Mouse (Mus musculus): ENCODE measurements around the gene Slco2b1. TPM values are rescaled to one million over a fixed set of nuclear protein-coding genes. Genes with fewer than 3 reads are reported as not detected.
"Not testable (repeated sequence)": the region's sequence is repeated elsewhere in the genome, so short reads cannot be mapped to it uniquely, and the experiment has no call there.

Gene Slco2b1
- polyA plus RNA-seq (2016; fragmentation: Nextera tagmentation; extraction: Ambion mirVana), result 1.2 and 1.7 TPM in 2 replicates

DNA sequence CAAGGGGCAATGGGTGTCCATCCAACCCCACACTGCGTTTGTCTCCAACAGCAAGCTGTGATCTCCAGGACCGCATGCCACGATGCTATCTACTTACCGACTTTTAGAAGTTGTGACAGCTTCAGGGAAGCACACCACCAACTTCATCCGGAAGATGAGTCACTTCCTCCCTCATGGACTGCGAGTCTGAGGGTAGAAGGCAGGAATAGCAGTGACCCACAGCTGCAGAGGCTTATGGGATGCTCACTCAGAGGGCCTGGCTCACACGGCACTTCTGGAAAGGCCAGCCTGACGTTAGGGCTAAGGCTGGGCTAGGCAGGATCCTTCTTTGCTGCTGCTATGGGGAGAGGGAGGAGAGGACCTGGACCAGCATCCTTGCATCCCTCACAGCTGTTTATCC lies at the start of gene Slco2b1:
TSS of gene Slco2b1 (minus strand) at position 175 of the 400 bp plus-strand sequence.
- H3K27ac ChIP-seq (replicated peaks), result no peak within 1 kb of the TSS
- H3K9me3 ChIP-seq, result no peaks in the 10 kb centered on the region
- H3K4me3 ChIP-seq, result no peak within 1 kb of the TSS
- no peak for DNase-seq (ENCODE audit: low spot score)
- H3K36me3 ChIP-seq (replicated peaks), result no peaks in the 10 kb centered on the region
- WGBS, result 80% methylated on average over 8 of the region's 8 CpGs
- peaks cover 15% of the 10 kb centered on the region for H3K27me3 ChIP-seq (replicated peaks; ENCODE audit: low read depth, poor library complexity, severe bottlenecking)
- peaks cover 28% of the 10 kb centered on the region for H3K4me1 ChIP-seq

DNA sequence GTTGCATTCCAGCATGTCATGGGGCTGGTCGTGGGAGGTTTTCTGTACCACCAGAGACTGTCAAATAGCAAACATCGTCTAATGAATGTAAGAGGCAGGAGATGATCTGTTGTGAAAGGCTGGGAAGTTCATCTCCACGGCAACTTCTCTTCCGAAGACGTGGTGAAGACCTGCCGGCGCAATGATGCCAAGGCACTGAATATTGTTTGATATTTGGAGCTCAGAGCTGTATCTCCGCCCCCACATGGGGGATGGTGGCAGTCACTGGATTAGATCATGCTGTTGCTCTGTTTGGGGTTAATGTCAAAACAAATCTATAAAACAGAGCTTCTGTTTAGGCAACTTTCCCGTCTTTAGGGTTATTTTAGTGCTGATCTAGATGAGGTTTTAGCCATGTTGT lies 28.1 kb upstream of the Slco2b1 start:
- Histone ChIP-seq H3K9me3 (no peaks in the 10 kb centered on the region), H3K27me3 (replicated peaks; ENCODE audit: low read depth, poor library complexity, severe bottlenecking) (no peaks in the 10 kb centered on the region; the same call in 1 of the 2 replicates)
- WGBS, result 71% methylated on average over 9 of the region's 9 CpGs

DNA sequence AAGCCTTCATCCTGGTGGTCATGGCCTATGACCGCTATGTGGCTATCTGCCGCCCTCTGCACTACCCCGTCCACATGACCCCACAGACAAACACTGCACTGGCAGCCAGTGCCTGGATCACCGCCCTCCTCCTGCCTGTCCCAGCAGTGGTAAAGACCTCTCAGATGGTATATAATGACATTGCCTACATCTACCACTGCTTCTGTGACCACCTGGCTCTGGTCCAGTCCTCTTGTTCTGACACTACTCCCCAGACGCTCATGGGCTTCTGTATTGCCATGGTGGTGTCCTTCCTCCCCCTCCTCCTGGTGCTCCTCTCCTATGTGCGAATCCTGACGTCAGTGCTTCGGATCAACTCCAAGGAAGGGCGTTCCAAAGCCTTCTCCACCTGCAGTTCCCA lies 24.4 kb upstream of the Slco2b1 start:
- H3K4me1 ChIP-seq; H3K27ac ChIP-seq (replicated peaks); H3K9me3 ChIP-seq; H3K4me3 ChIP-seq; H3K36me3 ChIP-seq (replicated peaks); DNase-seq (ENCODE audit: low spot score); H3K27me3 ChIP-seq (replicated peaks; ENCODE audit: low read depth, poor library complexity, severe bottlenecking): not testable (repeated sequence)
- WGBS, result 94% methylated on average over 9 of the region's 9 CpGs

More for the DNA sequence above, 28.1 kb upstream of the Slco2b1 start:
- Histone ChIP-seq H3K27ac (replicated peaks) (no peak overlapping the region), H3K4me1 (peaks cover 7% of the 10 kb centered on the region; the same call in 1 of the 2 replicates), H3K4me3 (no peak overlapping the region), H3K36me3 (replicated peaks) (no peaks in the 10 kb centered on the region)
- no peak for DNase-seq (ENCODE audit: low spot score)

DNA sequence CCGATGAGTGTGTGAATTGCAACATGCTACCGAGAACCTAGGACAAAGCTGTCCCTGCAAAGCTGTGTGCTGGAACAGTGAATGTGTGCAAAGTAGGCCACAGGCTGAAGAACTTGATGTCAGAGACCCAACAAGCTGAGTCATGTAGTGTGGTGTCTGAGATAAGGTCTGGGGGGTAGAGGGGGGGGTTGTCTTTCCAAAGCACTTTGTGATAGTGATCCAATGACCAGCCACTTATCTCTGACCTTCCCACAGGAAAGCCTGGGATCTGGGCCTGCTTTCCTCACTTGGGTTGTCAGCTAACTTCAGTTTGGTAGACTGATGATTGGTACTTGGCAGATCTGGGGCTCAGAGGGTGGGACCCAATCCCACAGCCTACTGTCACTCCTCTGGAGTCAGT lies 23.5 kb upstream of the Slco2b1 start:
- no peak overlapping the region for H3K27ac ChIP-seq (replicated peaks)
- DNase-seq (ENCODE audit: low spot score), result no peak
- no peaks in the 10 kb centered on the region for H3K9me3 ChIP-seq
- H3K4me3 ChIP-seq, result no peak overlapping the region
- WGBS, result 87% methylated on average over 2 of the region's 2 CpGs
- no peaks in the 10 kb centered on the region for H3K27me3 ChIP-seq (replicated peaks; ENCODE audit: low read depth, poor library complexity, severe bottlenecking)
- no peaks in the 10 kb centered on the region for H3K36me3 ChIP-seq (replicated peaks)
- H3K4me1 ChIP-seq, result peaks cover 7% of the 10 kb centered on the region; the same call in 1 of the 2 replicates

DNA sequence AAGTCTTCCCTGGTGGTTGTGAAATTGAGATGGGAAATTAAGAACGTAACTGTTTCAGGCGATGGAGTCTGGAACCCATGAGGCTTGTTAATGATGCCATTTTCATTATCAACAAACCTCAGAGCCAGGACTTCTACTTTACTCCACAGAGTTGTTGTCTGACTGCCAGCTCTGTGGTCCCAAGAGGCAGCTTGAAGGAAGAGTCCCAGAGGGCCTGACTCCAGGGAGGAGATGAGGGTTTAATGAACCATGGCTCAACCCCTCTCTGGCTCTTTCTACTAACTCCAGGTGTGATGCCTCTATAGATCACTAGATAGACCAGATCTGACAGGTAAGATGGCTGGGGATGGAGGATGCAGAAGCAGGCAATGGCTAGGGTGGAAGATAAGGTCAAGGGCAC lies 18.8 kb upstream of the Slco2b1 start, which contains the start of gene Olfr520:
TSS of gene Olfr520 (plus strand) at position 301 of the 400 bp plus-strand sequence.
- H3K27me3 ChIP-seq (replicated peaks; ENCODE audit: low read depth, poor library complexity, severe bottlenecking), result no peaks in the 10 kb centered on the region
- H3K9me3 ChIP-seq, result peaks cover 12% of the 10 kb centered on the region; the same call in 1 of the 2 replicates
- H3K4me3 ChIP-seq, result no peak within 1 kb of the TSS
- no peaks in the 10 kb centered on the region for H3K36me3 ChIP-seq (replicated peaks)
- no peak within 1 kb of the TSS for H3K27ac ChIP-seq (replicated peaks)
- 92% methylated on average over 2 of the region's 2 CpGs for WGBS
- no peaks in the 10 kb centered on the region for H3K4me1 ChIP-seq
- no peak for DNase-seq (ENCODE audit: low spot score)

DNA sequence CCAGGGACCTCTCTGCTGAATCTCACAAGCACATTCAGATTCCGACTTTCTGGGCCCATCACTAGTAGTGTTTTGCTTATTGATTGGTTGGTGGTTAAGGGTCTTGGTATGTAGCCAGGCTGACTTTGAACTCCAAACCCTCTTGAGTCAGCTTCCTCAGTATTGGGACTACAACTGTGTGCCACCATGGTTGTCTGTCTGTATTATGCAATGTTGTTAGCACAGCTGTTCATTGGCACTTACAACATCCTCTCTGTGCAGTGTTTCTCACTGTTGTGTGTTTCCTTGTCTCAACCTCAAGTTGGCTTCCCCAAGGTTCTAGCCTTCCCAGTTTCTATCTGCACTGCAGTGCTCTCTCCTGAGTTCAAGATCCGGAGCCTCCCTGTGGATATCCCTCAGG lies 5.4 kb upstream of the Slco2b1 start:
- Histone ChIP-seq H3K9me3 (no peaks in the 10 kb centered on the region), H3K27me3 (replicated peaks; ENCODE audit: low read depth, poor library complexity, severe bottlenecking) (0 out of 2 replicates have a peak, but pooled peaks cover 4% of the 10 kb centered on the region), H3K4me1 (no peaks in the 10 kb centered on the region), H3K36me3 (replicated peaks) (no peaks in the 10 kb centered on the region), H3K4me3 (no peak overlapping the region), H3K27ac (replicated peaks) (no peak overlapping the region)
- 79% methylated on average over 2 of the region's 2 CpGs for WGBS
- DNase-seq (ENCODE audit: low spot score), result no peak

DNA sequence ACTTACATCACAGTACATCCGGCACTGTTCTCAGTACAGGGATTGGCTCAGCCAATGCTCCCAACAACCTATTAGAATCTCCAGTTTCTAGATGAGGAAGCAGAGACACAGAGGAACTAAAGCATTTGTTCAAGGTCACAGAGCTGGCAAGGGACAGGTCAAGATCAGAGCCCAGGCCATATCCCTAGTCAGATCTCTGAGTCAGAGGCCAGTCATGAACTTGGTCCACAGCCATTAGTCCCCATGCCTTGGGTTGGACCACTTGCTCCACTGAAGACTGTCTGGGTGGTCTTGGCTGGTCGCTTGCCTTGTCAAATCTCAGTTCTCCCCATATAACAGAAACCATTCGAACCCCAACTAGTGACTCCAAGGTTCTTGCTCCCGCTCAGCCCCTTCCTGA lies 1.3 kb upstream of the Slco2b1 start:
- Histone ChIP-seq H3K9me3 (no peaks in the 10 kb centered on the region), H3K36me3 (replicated peaks) (no peaks in the 10 kb centered on the region), H3K27me3 (replicated peaks; ENCODE audit: low read depth, poor library complexity, severe bottlenecking) (peaks cover 15% of the 10 kb centered on the region), H3K4me1 (peaks cover 15% of the 10 kb centered on the region), H3K4me3 (no peak overlapping the region), H3K27ac (replicated peaks) (no peak overlapping the region)
- WGBS, result 84% methylated on average over 4 of the region's 4 CpGs
- no peak for DNase-seq (ENCODE audit: low spot score)

DNA sequence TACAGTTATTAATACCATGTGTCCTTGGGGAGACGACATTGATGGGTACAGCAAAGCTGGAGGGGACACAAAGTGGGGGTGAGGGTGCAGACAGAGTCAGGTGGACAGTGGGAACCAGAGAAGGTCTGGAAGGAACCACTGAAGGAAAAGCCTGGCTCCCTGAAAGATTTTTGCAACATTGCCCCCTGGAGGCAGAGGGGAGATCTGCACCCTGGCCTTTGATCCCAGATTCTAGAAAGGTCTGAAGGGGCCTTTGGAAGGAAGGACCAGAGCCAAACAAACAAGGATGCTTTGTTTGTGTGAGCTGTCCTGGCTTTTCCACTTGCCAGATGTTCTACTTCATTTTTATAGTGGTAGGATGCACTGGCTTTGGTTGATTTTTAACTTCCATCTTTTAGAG lies 664 bp downstream of the Slco2b1 start:
- peaks cover 15% of the 10 kb centered on the region for H3K27me3 ChIP-seq (replicated peaks; ENCODE audit: low read depth, poor library complexity, severe bottlenecking)
- WGBS, result 37% methylated on average over 1 of the region's 1 CpGs
- H3K4me3 ChIP-seq, result no peak overlapping the region
- no peak overlapping the region for H3K27ac ChIP-seq (replicated peaks)
- peaks cover 33% of the 10 kb centered on the region for H3K4me1 ChIP-seq
- no peaks in the 10 kb centered on the region for H3K9me3 ChIP-seq
- H3K36me3 ChIP-seq (replicated peaks), result no peaks in the 10 kb centered on the region
- DNase-seq (ENCODE audit: low spot score), result peak; percentile 59

DNA sequence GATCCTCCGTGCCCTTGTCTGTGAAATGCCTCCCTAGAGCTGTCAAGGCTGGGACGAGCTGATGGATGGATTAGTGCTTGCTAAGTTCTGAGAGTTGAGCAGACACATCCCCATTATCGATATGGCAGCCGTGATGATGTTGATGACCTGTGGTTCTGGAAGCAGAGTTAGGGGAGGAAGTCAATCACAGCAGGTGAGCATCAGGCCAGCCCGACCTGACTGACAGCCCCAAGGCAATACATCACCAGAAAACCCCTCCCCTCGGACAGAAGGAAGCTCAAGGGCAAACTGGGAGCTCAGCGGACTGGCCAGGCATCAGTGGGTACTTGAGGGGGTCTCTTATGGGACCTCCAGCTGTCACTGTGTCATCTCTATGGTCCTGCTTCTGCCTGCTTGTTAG lies 1.1 kb downstream of the Slco2b1 start:
- Histone ChIP-seq H3K36me3 (replicated peaks) (no peaks in the 10 kb centered on the region), H3K27me3 (replicated peaks; ENCODE audit: low read depth, poor library complexity, severe bottlenecking) (peaks cover 15% of the 10 kb centered on the region), H3K4me3 (no peak overlapping the region), H3K4me1 (peaks cover 36% of the 10 kb centered on the region), H3K9me3 (no peaks in the 10 kb centered on the region), H3K27ac (replicated peaks) (no peak overlapping the region)
- no peak for DNase-seq (ENCODE audit: low spot score)
- WGBS, result 72% methylated on average over 7 of the region's 7 CpGs

DNA sequence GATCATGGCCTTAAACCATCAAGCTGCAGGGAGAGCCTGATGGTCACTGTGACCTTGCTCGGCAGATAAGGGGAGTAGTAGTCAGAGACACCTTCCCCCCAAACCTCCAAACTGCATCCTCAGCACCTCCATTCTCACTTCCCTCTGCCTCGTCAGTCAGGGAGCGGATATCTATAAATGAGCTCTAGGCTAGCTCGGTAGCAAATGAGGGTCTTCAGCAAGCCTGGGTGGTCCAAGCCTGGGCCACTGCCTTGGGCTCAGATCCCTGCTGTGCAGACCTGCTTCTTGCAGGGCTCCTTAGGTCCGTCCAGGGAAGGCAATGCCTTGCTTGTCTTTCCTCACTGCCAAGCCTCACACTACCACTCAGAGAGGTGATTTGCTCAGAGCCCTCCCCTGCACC lies 2.4 kb downstream of the Slco2b1 start:
- no peak for DNase-seq (ENCODE audit: low spot score)
- Histone ChIP-seq H3K4me1 (peaks cover 36% of the 10 kb centered on the region), H3K27me3 (replicated peaks; ENCODE audit: low read depth, poor library complexity, severe bottlenecking) (peaks cover 15% of the 10 kb centered on the region), H3K9me3 (no peaks in the 10 kb centered on the region), H3K27ac (replicated peaks) (peak overlapping the region; percentile 41; the same call in 1 of the 2 replicates), H3K36me3 (replicated peaks) (no peaks in the 10 kb centered on the region), H3K4me3 (no peak overlapping the region)
- 66% methylated on average over 5 of the region's 5 CpGs for WGBS

DNA sequence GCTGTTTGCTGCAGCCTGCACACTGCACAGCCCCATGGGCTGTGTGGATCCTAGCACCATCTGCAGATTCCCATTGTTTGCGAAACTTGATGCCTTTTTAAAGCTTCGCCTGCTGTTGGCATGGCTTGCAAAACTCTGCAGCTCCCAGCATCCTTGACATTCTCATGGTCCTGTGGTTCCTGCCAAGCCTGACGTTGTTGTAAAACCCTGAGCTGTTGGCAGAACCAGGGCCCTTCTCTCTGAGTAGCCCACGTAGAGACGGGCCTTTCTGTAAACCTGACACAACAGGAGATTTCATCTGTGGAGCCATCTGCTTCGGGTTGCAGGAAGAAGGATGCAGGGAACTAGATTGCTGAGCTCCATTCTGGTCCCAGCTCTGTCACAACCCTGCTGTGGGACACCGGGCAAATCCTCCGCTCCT lies 2.8 kb downstream of the Slco2b1 start:
- H3K36me3 ChIP-seq (replicated peaks), result no peaks in the 10 kb centered on the region
- H3K27ac ChIP-seq (replicated peaks), result 0 out of 2 replicates have a peak overlapping the region, but pooled peaks have one; percentile 5
- no peak overlapping the region for H3K4me3 ChIP-seq
- no peak for DNase-seq (ENCODE audit: low spot score)
- peaks cover 36% of the 10 kb centered on the region for H3K4me1 ChIP-seq
- no peaks in the 10 kb centered on the region for H3K9me3 ChIP-seq
- peaks cover 11% of the 10 kb centered on the region for H3K27me3 ChIP-seq (replicated peaks; ENCODE audit: low read depth, poor library complexity, severe bottlenecking)
- 71% methylated on average over 8 of the region's 8 CpGs for WGBS

DNA sequence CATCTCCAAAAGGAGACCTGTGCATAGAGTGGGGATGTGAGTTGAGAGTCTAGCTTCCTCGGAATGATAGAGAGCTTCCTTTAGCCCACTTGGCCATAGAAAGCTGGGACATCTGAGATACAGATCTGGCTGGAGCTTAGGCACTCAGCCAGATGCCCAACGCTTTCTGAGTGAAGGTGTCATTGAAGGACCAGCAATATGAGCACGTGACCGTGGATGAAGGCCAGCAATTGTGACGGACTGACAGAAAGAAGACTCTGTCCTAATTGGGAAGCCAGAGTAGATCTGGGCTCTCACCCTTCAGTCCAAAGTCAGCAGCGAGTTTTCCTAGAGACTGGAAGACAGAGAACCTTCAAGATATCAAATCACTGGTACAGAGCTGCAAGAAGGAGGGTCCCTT lies 3.5 kb downstream of the Slco2b1 start:
- Histone ChIP-seq H3K36me3 (replicated peaks) (no peaks in the 10 kb centered on the region), H3K27me3 (replicated peaks; ENCODE audit: low read depth, poor library complexity, severe bottlenecking) (peaks cover 11% of the 10 kb centered on the region), H3K4me1 (peaks cover 39% of the 10 kb centered on the region), H3K4me3 (no peak overlapping the region), H3K27ac (replicated peaks) (0 out of 2 replicates have a peak overlapping the region, but pooled peaks have one; percentile 5), H3K9me3 (no peaks in the 10 kb centered on the region)
- WGBS, result 88% methylated on average over 6 of the region's 6 CpGs
- no peak for DNase-seq (ENCODE audit: low spot score)

DNA sequence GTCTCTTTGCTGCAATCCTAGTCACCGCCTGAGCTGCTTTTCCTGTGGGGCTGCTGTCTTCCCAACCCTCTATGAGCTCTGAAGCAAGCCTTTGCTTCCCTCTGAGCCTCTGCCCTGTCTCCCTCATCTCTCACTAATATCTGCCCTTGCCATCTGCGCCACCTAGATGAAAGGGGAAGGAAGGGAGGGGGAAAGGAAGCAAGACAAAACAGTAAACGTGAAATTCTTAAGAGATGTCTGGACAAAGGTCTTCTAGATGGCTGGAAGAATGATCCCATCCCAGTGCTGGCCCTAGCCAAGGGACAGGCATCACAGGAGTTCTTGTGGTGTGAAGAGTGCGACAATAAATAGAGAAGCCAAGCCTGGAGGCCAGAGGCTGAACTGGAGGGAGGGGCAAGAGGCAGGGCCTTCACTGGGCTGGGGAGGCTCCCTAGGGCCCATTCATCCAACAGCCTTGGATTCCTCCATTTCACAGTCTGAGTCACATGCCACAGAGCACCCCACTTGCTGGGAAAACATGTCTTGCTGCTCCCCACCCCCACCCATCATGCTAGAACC lies 4.0 kb downstream of the Slco2b1 start:
- H3K36me3 ChIP-seq (replicated peaks), result no peaks in the 10 kb centered on the region
- H3K4me3 ChIP-seq, result no peak overlapping the region
- H3K27ac ChIP-seq (replicated peaks), result no peak overlapping the region; the same call in 1 of the 2 replicates
- H3K27me3 ChIP-seq (replicated peaks; ENCODE audit: low read depth, poor library complexity, severe bottlenecking), result peaks cover 11% of the 10 kb centered on the region
- H3K4me1 ChIP-seq, result peaks cover 44% of the 10 kb centered on the region
- no peaks in the 10 kb centered on the region for H3K9me3 ChIP-seq
- WGBS, result 52% methylated on average over 4 of the region's 4 CpGs
- DNase-seq (ENCODE audit: low spot score), result no peak

Data from embryonic facial prominence, embryonic 10.5 days (tissue).